Mouse (Mus musculus) heart, adult 2 months (tissue): ENCODE measurements at regions not wholly inside any gene's neighbourhood (a gene's known extent, or its start where the extent isn't known, plus 50 kb on each side); places are given as distances from the start of the nearest gene placed in this dataset.
"Not testable (repeated sequence)": the region's sequence is repeated elsewhere in the genome, so short reads cannot be mapped to it uniquely, and the experiment has no call there.

ENCODE experiments used
- EP300 ChIP-seq: fragments of 200-500 bp; IDR thresholded peaks from 2 replicates; pipeline ENCODE4 v1.6.1; 2011; ENCODE audit warnings: low read depth, low read length, control low read depth; ENCODE audit not compliant: insufficient read depth
- POLR2A ChIP-seq: fragments of 200-500 bp; IDR thresholded peaks from 2 replicates; pipeline ENCODE4 v1.6.1; 2011; ENCODE audit warnings: mild to moderate bottlenecking, low read depth, low read length, control low read depth; ENCODE audit not compliant: insufficient read depth

DNA sequence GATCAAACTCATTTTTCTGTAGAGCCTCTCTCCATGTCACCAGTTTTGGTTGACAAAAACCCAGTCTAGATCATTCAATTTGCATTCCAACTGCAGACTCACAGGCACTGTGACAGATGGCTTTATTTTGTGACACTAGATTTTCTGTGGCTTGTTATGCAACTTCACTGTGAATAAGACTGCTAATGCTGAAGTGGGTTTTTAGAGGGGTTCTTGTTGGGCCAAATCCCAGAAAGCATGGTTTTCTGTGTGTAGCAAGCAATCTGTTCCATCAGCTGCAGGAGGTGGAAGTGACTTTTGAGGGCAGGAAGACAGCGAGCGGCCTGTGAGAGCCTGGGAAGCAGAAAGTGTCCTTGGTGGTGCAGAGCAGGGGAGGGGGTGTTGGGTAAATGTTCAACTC lies 102.0 kb upstream of the Zfp746 start:
- not testable (repeated sequence) for TF ChIP-seq POLR2A, EP300
